Mouse (Mus musculus) Patski (cell line): Measurements from ENCODE around the gene Kif5c. TPM values are rescaled to one million over a fixed set of nuclear protein-coding genes. Genes with fewer than 3 reads are reported as not detected.

Source experiments
- ATAC-seq: fragments of 100-300 bp; one replicate; pipeline ENCODE4 v1.8.0; 2021
- CTCF ChIA-PET: fragments of 350-600 bp; sonication (Branson Sonifier 250); formaldehyde crosslinking; loops from one replicate; lab custom pipeline; 2022; ENCODE audit warnings: inconsistent platforms; lab: Charles Lee
- POLR2A ChIA-PET: fragments of 350-600 bp; sonication (Branson Sonifier 250); formaldehyde crosslinking; loops from one replicate; lab custom pipeline; 2022; ENCODE audit warnings: antibody characterized with exemption, inconsistent platforms; lab: Charles Lee
- DNase-seq: peaks from one replicate; pipeline ENCODE4 v3.0.0-alpha.2; 2011; ENCODE audit warnings: low read depth, low spot score
- H3K27me3 ChIP-seq: fragments of 371-371 bp; one replicate; pipeline ENCODE4 v1.5.1; 2021
- CTCF ChIP-seq: fragments of 100-300 bp; IDR thresholded peaks from one replicate; pipeline ENCODE4 v1.5.1; 2021
- in situ Hi-C: fragments of 300-500 bp; cut with MboI; formaldehyde crosslinking; loops from 3 replicates; pipeline ENCODE4 v1.11.1; 2018; ENCODE audit warnings: low pct_unique_long_range_greater_than_20kb, mixed read lengths
- polyA plus RNA-seq: library from polyadenylated mRNA; unstranded; gene quantifications from one replicate; pipeline ENCODE4 v1.2.3, GENCODE M21; 2021

The Kif5c gene
- polyA plus RNA-seq, 1 experiment from 2014 or later = 10.6 TPM

DNA sequence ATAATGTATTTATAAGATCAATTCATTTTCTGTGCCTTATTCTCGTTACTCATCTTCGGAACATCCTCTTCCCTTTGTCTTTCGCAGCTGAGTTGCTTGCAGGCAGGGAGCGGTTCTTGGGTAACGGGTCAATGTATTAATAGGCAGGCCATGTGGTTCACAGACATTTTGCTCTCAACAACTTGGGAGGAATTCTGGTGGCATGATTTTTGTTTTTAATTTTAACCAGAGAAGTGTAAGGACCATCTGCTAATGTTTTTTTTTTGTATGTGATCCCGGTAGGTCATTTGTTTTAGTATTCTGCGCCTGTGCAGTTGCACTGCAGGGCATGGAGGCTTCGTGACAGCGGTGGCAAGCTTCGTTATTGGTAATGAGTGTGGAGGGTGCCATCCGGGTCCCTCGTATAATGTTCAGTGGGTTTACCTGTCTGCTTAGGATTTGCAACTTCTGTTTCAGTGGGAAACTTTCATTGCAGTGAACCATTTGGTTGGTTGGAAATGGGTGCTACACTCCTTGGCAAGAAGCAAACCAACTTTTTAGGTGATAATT lies 41.4 kb downstream of the Kif5c start:
- no peak for TF ChIP-seq CTCF
- in situ Hi-C loops = no loop called here
- DNase-seq (no peak), ATAC-seq (peak; percentile 21)
- ChIA-PET POLR2A (no interaction called here), CTCF (interaction anchor here (1.0 kb wide), 1 partner anchor 155 kb away, joined by 3 read pairs; no protein-coding TSS in a partner anchor)
- no peaks in the 10 kb centered on the region for H3K27me3 ChIP-seq

DNA sequence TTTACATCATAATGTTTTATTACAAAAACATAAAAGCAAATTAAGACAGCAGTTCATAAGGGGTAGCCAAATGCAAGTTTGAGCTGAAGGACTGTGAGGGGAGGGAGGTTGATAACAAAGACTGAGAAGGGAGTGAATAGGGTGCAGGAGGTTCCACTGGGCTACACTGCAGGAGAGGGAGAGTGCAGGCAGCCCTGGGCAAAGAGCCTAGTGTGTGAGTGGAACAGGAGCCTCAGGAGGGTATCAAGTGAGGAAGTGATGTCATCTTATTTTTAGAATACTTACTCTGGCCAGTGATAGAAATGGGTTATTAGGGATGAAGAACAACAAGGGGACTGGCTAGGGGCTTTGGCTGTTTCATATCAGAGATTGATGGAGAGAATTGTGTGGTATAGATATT lies 42.2 kb downstream of the Kif5c start:
- DNase-seq (no peak), ATAC-seq (no peak)
- CTCF ChIA-PET = no interaction called here
- H3K27me3 ChIP-seq = no peaks in the 10 kb centered on the region
- no peak for TF ChIP-seq CTCF
- in situ Hi-C loops = no loop called here
- POLR2A ChIA-PET = no interaction called here

DNA sequence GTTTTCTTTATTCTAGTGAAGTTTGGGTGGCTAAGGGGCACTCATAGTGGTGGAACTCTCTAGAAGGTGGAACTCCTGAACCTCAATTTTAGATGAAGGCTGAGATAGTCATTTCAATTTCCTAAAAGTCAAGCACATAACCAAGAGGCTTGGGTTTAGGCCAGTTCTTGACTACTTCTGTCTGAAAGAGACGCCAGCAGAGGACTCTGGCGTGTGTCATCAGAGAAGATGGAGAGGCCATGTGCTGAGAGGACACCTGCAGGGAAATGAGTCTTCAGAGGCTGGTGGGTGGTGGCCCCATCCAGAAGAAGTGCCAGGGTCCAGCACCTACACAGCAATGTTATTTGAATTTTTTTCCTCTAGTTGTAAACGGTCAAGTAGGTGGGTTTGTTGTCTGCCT lies 42.8 kb downstream of the Kif5c start:
- H3K27me3 ChIP-seq = no peaks in the 10 kb centered on the region
- no peak for ATAC-seq
- in situ Hi-C loops = no loop called here
- DNase-seq = no peak
- ChIA-PET POLR2A (no interaction called here), CTCF (interaction anchor here (1.1 kb wide), 1 partner anchor 14 kb away, joined by 3 read pairs; no protein-coding TSS in a partner anchor)
- TF ChIP-seq CTCF = no peak

DNA sequence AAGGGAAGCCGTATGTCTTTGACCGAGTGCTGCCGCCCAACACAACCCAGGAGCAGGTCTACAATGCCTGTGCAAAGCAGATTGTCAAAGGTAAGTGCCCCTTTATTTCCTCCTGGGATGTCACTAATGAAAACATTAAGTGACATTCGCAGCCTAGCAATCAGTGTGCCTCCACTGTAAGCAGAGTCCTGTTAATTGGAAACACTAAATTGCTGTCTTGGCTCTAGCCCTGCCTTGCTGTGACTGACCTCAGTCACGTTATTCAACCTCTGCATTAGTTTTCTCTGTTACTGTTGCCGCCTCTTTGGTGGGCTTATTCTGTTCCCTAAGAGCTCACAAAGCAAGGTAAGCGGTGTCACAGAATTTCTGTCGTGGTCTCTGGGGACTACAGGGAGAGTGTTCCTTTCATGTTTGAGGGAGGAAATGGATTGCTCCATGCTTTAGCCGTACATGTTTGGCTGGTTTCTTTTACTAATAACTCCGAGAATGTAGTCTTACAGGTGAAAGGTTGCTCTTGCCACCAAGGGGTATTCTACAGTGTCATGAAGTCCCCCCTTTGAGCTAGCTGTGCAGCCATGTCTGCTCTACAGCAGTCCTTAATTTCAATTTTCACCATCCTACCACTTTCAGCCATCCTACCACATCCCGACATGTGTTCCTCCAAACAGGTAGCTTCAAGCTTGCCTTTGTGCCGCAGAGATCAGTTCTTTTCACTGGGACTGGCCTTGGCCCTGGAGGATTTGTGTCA lies 52.8 kb downstream of the Kif5c start:
- CTCF ChIA-PET = no interaction called here
- DNase-seq = no peak
- TF ChIP-seq CTCF = no peak
- ATAC-seq = no peak
- no peaks in the 10 kb centered on the region for H3K27me3 ChIP-seq
- in situ Hi-C loops = no loop called here
- POLR2A ChIA-PET = no interaction called here

DNA sequence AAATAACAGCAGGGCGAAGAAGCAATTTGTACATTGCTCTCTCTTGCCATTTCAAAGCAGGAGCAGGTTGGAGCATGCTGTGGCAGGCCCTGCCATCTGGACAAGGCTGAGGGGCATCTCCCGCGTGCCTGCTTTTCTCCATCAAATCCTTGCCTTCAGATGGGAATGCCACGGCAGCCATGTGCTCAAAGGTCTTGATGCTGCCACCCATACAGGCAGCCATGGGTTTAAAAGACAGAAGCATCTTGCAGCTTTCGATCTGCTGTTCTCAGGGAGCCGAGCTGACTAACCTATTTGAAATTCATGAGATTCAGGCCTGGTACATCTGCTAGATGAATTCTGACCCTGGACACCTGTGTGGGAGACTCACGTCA lies 53.4 kb downstream of the Kif5c start:
- ChIA-PET POLR2A (interaction anchor here (0.7 kb wide), 1 partner anchor 169 kb away, joined by 3 read pairs; no protein-coding TSS in a partner anchor), CTCF (no interaction called here)
- H3K27me3 ChIP-seq = no peaks in the 10 kb centered on the region
- ATAC-seq = no peak
- in situ Hi-C loops = no loop called here
- no peak for TF ChIP-seq CTCF
- DNase-seq = no peak

DNA sequence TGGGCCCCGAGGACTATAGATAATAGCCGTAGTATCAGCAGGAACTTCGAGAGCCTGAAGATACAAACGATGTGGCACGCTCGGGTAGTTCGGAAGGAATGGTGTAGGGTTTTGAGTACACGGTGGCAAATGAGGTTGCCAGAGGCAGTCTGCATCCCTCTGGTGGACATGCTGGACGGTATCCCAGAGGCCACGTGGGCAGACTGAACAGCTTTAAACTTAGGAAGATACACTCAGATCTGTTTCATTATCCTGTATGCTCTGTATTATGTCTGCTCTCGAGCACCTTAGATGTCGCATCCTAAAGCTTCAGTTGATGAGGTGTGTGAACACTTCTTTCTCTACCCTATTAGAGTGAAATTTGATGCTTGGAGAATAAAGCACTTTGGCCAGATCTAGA lies 56.9 kb downstream of the Kif5c start:
- DNase-seq (no peak), ATAC-seq (no peak)
- CTCF ChIA-PET = interaction anchor here (1.0 to 1.4 kb wide), 3 partner anchors 14 to 48 kb away, joined by 3 read pairs; no protein-coding TSS in a partner anchor
- TF ChIP-seq CTCF = no peak
- POLR2A ChIA-PET = no interaction called here
- in situ Hi-C loops = no loop called here
- no peaks in the 10 kb centered on the region for H3K27me3 ChIP-seq

DNA sequence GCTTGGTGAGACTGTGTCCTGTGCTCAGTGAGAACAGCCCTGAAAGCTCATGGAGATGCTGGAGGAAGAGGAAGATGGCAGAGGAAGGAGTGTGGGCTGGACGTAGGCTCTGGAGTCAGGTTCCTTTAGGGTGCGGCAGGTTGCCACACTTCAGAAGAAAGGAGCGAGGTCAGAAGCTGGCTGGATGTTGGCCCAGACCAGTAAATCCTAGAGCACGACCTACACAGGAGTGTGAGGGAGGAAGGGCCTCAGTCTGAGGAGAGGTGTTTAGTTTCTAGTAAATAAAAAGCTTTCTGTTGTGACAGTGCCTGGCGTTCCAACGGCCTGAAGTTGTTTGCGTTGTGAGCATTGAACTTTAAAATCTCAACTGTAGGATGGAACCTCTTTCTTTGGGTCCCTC lies 59.3 kb downstream of the Kif5c start:
- in situ Hi-C loops = no loop called here
- ChIA-PET CTCF (interaction anchor here (0.9 to 1.1 kb wide), 2 partner anchors 15 to 633 kb away, joined by 3 read pairs; no protein-coding TSS in a partner anchor), POLR2A (no interaction called here)
- DNase-seq (no peak), ATAC-seq (no peak)
- TF ChIP-seq CTCF = no peak
- H3K27me3 ChIP-seq = no peaks in the 10 kb centered on the region

DNA sequence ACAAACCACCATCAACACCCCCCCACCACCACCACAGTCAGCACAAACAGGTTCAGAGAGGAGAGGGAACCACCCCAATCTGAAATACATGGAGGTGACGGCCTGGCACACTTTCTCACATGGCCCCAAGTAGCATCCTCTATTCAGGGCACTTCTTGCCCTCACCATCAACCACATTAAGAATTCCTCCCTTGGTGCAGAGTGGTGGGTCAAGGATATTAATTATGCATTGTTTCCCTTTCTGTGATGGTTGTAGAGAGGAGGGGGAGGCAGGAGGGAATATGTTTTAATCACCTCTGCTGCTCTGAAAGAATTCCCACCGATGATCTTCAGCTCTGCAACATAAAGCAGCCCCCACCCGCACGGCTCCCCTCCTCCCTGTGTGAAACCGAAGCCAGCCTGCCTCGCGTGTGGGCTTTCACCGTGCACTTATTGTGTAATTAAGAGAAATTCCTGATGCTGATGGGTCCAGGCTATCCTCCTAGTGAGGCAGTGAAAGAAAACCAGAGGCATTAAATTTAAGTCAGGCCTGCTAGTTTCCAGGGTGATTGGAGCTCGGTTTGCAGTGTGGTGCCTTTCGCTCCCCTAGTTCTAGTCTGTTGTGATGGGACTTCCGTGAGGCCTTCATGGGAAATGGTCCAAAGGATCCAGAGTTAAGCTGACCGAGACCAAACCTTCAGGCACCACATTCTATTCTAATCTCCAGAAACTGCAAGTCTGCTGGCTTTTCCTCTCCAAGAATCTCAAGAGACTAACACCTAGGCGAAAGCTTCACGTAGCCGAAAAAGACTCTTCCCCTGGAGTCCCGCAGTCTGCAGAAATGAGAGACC lies 60.3 kb downstream of the Kif5c start:
- ChIA-PET POLR2A (no interaction called here), CTCF (interaction anchor here (0.7 to 1.1 kb wide), 2 partner anchors 11 to 634 kb away, joined by 3 read pairs; no protein-coding TSS in a partner anchor)
- TF ChIP-seq CTCF = no peak
- in situ Hi-C loops = no loop called here
- DNase-seq (peak; percentile 58), ATAC-seq (peak; percentile 82)
- no peaks in the 10 kb centered on the region for H3K27me3 ChIP-seq

DNA sequence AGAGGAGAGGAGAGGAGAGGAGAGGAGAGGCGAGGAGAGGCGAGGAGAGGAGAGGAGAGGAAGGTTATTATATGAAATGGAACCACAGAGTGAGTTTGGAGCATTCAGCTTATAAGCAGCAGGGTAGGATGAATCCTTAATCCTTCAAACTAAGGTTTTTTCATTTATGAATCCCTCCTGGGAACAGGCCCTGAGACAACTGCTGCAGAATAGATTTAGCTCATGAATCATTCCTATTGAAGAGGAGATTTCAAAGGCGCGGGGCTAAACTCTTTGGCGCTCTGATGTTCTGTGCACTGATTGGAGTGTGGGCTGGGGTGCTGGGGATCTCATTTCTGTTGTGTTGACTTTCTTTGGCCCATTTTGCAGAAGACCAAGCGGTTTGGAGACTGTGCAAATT lies 63.7 kb downstream of the Kif5c start:
- DNase-seq (no peak), ATAC-seq (no peak)
- in situ Hi-C loops = no loop called here
- POLR2A ChIA-PET = no interaction called here
- no peak for TF ChIP-seq CTCF
- no peaks in the 10 kb centered on the region for H3K27me3 ChIP-seq
- CTCF ChIA-PET = interaction anchor here (1.7 kb wide), 1 partner anchor 28 kb away, joined by 3 read pairs; no protein-coding TSS in a partner anchor

DNA sequence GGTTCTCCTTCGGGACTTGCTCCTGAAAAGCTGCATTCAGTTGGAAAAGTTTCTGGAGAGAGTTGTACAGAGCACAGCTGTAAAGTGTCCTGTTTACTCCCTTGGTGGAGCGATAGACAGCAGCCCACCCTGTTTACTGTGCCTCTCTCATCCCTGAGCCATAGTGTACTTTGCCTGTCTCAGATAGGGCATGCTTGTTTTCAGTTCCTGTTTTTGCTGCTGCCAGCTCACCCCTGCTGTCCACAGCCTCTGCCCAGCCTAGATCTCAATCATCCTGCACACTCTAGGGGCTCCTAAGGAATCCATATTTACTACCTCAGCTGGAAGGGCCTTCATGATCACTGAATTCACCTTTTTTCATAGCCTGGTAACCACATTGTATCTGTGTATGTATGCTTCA lies 65.7 kb downstream of the Kif5c start:
- no peak for DNase-seq
- CTCF ChIA-PET = interaction anchor here (1.1 kb wide), 1 partner anchor 17 kb away, joined by 3 read pairs; no protein-coding TSS in a partner anchor
- no peaks in the 10 kb centered on the region for H3K27me3 ChIP-seq
- in situ Hi-C loops = no loop called here
- no peak for TF ChIP-seq CTCF
- ATAC-seq = no peak
- POLR2A ChIA-PET = no interaction called here
